Mouse (Mus musculus): Measurements from ENCODE around the gene Sp2.

Sp2 gene

DNA sequence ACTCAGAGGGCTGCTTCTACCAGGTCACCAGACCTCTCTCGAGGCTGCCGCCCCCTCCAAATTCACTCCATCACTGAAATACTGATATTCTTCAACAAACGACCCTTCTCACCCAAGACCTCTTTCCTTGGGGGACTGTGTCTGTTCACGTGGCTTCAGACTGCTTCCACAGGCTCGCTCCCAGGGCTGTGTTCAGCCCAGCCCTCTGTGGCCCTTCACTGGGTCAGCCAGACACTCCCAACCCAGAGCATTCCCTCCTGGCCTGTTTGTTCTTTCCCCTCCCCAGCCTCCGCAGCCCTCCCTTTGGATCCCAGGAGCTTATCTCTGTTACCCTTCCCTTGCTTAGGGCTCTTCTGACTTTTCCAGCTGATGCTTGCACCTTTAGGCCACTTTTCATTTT lies 14.3 kb downstream of the Sp2 start:
- no peak for DNase-seq

DNA sequence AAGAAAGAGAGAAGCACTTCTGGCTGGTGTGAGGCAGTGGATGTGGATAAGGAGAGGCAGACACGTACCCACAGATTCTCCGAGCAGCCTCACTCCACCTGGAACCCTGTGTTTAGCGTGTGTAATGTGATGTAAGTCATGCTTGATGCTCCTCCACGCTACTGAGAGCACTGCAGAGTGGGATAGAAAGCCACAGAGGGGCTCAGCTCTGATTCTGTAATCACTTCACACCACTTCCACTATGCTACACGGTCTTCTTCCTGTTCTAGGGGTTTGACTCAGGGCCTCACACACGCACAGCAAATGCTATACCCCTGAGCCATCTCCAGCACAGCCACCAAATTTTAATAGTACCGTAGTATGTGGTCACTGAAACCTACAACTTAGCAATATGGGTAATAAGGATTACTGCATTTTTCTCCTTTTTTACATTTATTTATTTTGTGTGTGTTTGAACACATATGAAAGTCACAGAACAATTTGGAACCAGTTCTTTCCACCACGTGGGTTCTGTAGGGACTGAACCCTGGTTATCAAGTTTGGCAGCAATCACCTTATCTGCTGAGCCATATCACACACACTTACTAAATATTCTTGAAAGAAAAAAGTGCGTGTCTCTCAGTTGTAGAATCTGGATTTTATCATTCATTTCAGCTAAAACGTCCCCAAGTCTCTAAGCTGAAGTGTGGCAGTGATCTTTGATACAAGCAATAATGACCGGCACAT lies 15.1 kb downstream of the Sp2 start:
- DNase-seq, result no peak

DNA sequence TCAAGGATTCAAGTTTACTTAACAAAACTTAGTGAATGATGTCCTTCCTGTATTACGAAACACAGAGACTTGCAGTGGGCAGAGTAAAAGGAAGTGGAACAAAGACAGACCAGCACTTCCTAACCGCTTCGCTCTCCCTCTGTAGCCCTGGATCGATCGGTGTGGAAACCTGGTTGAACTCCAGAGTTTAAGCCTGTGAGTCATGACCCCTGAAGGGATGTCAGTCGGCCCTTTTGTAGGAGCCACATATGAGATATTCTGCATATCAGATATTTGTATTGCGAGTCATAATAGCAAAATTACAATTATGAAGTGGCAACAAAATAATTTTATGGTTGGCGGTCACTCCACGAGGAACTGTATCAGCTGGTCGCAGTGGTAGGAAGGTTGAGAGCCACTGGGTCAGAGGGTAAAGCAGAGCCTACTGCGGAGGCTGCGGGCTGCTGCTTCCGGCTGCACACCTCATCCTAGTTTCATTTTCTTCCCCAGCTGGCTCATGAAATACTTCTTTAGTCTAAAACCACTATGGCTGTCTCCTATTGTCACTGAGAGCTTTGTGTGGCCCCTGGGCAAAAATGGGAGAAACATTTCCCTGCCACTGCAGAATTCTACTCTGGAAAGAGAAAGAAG lies 15.7 kb downstream of the Sp2 start:
- no peak for DNase-seq

DNA sequence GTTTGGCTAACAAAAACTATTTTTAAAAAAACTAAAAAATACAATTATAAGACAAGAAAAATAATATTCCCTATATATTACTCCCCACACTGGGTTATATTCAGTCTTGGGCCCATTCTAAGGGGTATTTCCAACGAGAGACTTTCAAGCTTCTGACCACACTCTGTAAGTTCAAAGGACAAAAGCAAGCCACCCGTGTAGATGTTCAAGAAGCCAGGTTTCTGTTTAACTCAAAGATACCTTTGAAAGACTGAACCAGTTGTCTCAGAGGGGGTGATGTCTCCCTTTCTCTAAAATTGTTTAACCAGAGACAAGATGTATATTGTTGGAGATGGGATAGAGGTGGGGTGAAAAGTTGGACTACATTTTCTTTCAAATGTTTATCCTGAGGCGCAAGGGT lies 16.6 kb downstream of the Sp2 start:
- DNase-seq, result no peak

DNA sequence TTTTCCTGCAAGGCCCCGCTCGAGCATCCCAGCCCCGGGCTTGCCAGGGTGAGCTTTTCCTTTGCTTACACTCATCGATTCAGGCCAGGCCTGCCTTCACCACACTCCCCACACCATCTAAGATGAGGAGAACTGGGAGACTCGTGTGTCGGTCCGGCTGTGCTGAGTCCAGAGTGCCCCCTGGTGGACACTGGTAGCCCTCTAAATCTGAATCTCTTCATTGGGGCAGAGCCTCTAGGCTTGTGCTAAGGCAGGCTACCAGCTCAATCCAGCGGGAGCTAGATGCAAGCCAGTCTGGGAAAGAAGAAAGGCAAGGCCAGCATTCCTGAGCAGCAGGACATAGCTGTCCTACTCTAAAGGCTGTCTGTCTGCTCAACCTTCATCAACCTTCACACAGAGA lies 19.2 kb downstream of the Sp2 start:
- DNase-seq, result peak; percentile 89

DNA sequence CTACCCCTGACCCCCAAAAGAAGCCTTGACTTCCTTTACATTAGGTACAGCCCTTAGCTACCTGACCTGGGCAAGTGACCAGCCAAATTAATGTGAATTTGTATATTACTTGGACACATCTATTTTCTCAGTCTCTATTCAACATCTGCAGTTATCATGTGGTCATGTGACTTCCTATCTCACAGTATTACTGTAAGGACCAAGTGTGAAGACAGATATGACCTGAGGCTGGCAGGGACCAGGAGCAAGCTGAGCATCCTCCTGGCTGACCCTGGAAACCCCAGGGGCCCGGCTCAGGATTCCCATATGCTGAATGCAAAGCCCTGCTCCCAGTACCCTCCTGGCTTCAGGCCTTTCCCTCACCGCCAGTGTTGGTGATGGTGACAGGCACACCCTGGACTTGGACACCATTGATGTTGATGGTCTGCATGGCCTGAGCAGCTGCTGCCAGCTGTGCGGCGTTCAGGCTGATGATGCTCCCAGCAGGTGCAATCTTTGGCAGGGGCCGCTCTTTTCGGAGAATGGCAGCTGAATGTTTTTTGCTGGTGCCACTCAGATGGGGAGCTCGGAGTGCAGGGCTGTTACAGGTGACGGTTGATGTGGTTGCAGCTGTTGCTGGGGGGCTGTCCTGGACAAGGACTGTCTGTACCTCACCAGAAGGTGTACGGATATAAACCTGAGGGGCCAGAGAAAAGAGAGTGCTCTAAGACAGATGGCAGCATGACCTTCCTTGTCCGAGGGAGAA lies 25.5 kb downstream of the Sp2 start:
- no peak for DNase-seq

DNA sequence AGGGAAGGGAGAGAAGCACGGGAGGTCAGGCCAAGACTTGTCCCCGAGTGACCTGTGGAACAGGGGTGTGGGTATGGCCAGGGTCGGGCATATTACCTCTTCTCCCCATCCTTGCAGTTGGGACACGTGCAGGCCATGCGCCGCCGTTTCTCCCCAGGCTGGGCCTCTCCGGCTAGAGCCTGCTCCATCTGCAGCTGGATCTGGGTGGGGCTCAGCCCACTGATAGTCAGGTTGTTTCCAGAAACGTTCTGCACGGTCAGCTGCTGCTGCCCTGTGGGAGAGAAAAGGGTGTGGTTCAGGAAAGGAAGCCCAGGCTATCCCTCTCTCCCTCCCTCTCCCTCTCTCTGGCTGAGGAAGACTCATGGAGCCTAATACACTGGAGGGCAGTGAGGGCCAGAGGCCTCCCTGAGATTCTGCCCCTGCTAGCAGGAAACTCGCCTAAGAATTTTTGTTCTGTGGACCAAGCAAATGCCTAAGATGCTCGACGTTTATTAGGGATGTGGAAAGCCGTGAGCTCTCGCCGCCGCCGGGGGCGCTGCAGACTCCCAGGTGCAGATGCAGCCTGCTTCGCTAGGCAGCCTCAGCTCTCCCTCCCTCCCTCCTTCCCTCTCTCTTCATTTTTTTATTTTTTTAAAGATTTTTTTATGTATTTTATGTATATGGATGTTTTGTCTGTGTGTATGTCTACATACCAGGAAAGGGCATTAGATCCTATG lies 26.6 kb downstream of the Sp2 start:
- no peak for DNase-seq

DNA sequence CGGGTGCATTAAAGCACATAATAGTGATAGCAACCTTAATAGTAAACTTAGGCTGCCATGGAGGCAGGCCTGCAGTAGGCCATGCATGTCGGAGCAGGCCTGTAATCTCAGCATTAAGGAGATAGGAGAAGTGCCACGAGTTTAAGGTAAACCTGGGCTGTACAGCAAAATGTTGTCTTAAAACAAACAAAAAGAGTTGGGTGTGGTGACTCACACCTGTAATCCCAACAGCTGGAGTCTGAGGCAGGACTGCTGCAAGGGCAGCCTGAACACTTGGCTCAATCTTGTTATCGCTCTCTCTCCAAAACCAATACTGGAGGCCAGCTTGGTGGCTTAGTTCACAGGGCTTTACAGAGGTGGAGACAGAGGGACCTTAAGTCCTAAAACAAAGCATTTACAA lies 27.7 kb downstream of the Sp2 start:
- DNase-seq, result no peak

DNA sequence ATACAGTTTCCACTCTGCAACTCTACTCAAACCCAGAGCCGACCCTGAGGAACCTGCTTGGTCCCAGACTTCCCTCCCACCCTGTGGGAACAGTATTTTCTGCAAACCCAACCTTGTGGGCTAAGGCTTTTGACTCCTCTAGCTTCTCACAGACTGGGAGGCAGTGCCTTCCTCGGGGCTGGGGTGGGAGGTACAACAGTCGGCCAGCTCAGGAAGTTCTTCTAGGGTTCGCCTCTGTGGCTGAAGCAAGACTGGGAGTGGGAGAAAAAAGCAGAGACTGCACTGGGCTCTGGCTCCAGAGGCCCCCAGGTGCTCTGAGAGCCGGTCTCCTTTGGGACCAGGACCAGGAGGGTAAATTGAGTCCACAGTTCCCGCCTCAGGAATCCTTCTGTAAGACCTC lies 29.9 kb downstream of the Sp2 start:
- no peak for DNase-seq

DNA sequence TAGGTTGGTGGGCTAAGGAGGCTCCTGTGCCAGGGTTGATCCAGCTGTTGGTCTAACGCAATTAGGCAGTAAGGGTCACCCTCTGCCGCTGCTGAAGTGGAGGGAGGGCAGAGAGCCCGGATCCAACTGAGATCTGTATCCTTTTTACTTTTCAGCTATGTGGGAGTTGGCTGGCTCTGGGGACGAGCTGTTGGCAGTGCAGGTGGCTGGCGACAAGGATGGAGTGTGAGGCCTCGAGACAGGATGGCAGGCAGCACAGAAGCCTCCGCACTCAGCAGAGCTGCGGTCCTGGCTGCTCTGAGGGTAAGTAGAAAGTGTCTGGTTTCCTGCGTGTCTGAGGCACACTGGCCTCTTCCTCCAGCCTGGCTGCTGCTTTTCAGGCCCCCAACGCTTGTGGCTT lies 30.3 kb downstream of the Sp2 start:
- DNase-seq, result no peak

DNA sequence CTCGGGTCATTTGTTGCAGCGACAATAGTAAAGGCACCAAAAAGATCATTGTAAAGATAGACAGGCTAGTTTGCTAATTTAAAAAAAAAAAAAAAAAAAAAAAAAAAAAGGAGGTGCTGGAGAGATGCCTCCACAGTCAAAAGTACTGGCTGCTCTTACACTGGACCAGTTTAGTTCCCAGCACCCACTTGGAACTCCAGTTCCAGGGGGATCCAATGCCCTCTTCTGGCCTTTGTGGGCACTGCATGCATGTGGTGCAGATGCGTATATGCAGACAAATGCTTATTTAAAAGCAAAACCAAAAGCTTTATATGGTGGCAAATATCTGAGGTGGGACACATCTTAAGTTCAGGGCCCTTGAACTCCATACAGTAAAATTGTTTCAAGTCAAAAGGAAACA lies 32.0 kb downstream of the Sp2 start:
- no peak for DNase-seq

DNA sequence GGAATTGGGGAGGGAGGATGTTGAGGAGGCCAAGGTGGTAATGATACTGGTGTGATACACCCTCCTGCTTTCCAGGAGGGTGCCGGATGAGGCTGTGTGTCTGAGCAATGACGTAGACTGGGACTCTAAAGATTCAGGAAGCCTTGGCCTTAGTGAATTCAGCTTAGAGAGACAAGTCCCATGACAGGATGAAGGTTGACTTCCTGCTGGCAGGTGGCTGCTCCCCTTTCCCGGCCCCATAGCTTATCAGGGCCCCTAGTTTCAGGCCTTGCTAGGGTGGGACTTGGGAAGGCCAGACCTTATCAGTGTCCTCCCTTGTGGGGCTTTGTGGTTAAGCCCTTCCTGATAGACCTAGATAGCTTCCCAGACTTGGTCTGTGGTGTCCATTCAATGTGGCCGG lies 34.9 kb downstream of the Sp2 start:
- no peak for DNase-seq

DNA sequence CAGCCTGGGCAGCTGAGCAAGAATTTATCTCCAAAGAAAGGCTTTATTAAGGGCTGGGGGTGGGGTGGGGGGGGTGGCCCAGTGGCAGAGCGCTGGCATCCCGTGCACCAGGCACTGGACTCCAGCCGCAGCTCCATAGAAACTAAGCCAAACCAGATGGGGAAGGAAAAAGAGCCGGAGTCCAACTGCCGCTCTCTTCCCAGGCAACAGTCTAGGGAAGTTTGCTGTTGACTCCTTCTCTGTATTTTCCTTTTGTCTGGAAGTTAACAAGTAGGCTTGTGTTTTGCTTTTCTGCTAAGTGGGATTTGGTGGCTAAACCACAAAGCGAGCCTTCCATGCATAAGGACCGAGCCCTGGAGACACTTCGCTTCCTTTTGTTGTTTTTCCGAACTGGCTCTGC lies 36.3 kb downstream of the Sp2 start:
- no peak for DNase-seq

DNA sequence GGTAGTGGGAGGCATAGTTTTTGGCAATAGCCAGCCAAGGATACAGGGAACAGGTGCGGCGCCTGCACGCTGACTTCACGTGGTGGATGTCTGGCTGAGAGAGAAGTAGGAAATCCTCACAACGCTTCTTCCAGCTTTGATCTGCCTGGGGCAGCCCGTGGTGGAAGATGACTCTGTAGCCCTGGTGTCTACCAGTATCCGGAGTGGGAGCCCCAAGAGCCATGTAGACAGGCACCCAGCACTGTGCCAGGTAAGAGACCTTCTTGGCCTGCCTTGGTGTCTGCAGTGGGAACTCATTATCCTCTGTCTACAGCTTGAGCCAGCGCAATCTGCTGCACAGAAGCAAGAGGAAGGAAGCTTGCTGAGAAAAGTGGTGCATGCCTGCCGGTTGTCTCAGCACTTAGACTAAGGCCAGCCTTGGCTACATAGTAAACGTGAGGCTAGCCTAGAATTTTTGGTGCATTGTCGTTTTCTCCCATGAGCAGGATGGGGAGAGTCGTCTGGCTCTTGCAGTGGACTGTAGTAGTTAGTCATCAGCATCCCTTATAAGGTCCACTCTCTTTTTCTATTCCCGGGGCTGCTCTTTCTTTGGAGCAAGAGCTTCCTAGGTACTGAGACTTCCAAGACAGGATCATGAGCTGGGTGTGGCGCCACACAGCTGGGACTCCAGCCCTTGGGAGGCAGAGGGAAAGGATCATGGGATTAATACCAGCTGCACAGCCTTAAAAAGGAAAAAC lies 37.7 kb downstream of the Sp2 start:
- no peak for DNase-seq

DNA sequence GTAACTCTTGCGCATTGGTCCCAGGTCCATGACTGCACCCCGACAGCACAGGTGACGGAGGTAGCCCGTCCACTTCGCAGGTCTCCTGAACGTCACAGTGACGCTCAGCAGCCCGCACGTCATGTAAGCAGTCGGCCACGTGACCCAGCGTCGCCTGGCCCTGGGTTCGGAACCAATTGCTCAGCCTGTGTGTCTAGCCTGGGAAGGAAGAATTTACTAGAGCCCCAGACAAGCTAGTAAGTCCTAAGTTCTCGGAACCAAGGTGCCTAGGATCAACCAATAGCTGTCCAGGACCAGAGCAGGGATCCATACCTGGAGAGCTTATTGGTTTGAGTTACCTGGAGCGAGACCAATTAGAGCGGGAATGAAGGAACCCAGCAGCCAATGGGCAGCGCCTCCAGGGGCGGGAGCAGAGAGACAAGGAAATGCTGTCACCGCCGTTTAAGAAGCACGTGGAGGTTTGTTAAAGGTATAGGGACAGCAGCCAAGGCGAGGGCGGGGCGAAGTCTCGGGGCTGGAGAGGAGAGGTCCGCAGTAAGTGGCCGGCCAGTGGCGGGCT lies 38.9 kb downstream of the Sp2 start, which contains the start of gene Pnpo:
Pnpo (minus strand) TSS at position 241 of the 559 bp plus-strand sequence.
- peak; percentile 96 for DNase-seq

DNA sequence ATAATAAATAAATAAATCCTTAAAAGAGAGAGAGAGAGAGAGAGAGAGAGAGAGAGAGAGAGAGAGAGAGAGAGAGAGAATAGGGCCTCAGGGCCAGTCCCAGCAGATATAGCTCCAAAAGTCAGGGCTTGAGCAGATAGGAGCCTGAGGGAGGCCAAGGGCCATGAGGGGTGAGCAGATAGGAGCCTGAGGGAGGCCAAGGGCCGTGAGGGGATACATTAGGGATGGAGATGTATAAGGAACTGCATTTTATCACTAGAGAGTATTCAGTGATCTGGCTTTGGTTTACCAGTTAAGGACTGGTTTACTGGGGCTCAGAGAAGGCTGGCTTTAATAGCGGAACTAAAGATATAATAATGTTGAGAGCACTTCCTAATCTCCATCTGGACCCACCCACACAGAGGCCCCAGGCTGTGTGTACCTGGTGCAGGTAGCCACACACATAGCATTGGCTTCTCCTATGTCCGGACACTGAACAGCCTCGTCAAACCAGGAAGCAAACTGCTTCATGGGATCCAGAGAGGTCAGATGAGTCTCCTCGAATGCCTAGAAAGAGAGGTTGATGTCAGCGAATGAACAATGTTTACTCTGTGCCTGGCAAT lies 40.7 kb downstream of the Sp2 start:
- no peak for DNase-seq

DNA sequence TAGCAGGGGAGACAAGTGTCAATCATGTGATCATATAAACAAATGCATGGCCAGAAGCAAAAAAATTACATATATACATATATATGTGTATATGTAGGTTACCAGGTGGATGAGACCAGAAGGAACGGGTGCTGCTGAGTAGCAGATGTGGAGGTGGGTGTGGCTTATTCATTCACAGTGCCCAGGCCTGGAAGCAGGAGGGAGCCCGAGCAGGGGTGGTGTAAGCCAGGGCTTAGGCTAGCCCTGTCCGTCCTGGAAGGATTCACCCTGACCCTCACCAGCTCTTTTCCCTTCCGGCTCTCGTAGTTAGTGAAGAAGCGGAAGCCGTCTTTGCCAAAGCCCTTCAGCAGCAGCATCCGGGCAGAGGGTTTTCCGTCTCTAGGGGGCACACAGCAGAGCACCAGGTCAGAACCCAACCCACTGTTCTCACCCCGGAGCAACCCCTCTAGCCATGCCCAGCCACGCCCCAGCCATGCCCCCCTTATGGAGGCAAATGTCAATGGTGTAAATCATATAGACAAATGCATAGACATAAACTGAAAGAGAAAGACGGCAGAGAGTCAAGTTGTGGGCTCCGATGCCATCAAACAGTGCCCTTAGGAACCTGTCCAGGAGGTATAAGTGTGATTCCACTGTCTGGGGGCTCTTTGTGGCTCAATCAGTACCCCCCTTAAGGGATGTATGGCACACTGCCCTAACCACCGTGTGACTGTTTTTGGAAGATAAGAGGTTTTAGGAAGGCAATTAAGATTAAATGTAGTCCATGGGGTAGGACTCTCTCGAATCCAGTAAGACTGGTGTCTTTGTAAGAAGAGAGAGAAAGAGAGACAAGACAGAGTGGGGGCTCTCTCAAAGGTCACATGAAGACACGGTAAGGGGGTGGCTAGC lies 41.9 kb downstream of the Sp2 start:
- DNase-seq, result no peak

DNA sequence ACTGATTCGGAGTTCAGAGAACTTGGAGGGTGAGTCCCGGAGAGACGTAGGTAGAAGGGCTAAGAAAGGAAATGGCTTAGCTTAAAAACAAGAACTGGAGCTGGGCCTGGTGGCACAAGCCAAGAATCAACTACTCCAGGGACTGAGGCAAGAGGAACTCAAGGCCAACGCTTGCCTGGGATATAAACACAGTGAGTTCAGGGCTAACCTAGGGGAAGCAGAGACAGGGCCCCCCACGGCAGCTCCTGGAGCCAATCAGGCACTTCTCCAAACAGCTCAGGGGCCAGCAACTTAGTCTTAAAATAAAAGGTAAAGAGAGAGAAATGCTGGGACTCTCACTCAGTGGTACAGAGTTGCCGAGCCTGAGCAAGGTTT lies 44.3 kb downstream of the Sp2 start:
- no peak for DNase-seq

DNA sequence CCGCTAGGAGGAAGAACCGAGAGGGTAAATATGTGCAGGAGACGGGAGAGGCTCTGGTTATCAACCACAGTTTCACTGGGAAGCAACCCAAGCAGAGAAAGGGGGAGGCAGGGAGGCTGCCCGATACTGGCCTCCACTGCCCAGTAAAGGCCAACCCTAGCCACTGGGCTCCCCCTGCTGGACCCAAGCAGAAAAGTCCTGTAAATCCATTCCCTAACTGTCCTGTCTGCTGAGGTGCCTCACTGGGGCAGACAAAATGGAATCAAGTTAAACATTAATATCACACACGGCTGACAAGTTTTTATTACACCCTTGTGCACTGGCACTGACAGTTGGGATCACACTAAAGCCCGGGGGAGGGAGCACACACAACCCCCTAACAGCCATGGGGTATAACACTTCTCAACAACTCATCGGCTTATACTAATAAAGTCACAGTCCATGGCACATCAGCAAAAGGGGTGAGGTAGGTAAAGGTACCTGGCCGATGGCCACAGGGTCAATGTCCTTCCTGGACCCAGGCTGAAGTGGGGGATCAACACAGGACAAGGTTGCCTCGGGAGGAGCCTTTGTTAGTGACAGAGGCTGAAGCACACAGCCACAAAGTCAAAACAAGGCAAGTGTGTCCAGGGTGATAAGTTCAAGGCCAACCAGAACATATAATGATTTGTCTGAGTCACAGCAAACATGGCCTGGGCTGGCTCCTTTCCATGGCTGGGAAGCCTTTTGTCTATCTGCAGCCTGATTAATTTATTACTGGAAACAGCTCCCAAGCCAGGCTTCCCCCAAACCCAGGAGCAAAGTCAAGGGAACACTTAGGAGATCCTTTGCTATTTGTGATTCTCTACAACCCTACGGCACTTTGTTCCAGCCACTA lies 45.0 kb downstream of the Sp2 start:
- no peak for DNase-seq

Data from cerebellum, adult 9-11 months (tissue).